Mouse (Mus musculus) common myeloid progenitor, adult 5-6 weeks (primary cell): ENCODE data around the gene Mepce. TPM values are rescaled to one million over a fixed set of nuclear protein-coding genes. Genes with fewer than 3 reads are reported as not detected.
"Not testable (repeated sequence)": the region's sequence is repeated elsewhere in the genome, so short reads cannot be mapped to it uniquely, and the experiment has no call there.

Source experiments
- ATAC-seq: replicated peaks from 2 replicates; pipeline ENCODE4 v1.8.0; 2016; ENCODE audit warnings: low read depth, mild to moderate bottlenecking, moderate TSS enrichment, inconsistent platforms; ENCODE audit not compliant: poor library complexity, severe bottlenecking
- total RNA-seq: library from RNA; stranded (forward); fragments of 200-1000, 187-1606 nt; gene quantifications from 2 replicates; pipeline ENCODE4 v1.2.3, GENCODE M21; 2017

Mepce gene
- total RNA-seq, 1 experiment from 2014 or later: 33.1 TPM

DNA sequence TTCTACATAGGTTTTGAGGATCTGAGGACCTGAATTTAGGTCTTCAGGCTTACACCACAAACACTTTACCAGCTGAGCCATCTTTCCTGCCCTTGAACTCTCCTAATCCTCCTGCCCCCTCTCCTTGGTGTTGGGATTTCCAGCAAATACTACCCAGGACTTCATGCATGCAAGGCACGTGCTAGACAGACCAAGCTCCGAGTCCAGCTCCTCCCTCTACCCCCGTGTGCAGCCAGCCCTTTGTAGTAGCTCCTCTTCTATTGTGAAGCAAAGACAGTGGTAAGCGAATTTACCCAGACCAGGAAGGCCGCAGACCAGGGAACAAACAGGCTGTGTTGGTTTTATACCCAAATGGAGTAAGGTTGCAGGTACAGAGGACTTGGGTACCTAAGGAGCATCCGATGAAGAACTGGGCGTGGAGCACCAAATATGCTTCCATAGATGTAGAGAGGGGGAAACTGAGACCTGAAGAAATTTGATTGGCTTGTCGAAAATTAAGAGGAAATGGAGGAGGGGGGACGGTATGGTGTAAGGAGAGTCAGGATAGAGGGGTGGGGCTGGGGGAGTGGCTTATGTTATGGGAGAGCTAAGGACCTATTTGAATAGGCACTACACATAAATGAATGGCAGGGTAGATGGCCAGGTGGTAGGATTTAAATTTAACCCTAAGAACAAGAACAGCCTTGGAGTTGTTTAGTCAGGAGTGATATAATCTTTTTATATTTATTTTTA, 22.7 kb downstream of the Mepce start:
- ATAC-seq: no peak

DNA sequence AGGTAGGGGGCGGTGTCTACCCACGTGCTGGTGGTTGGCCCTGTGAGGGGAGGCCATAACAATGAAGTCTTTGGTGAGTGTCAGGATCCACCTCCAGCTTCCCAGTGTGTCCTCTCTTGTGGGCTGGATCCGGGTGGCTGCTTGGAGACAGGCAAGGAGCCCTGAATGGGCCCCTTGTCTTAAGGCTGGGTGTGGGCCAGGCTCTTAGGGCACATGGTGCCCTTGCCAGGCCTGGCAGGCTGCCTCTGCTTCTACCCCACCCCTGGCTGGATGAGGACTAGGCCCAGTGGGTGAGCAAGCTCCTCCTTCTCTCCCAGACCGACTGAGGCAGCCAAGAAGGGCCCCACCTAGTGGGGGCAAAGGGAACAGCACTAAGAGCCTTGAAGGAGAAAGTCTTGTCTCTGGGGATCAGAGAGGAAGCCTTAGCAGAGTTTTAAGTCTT, 27.5 kb downstream of the Mepce start:
- ATAC-seq: peak; percentile 91

DNA sequence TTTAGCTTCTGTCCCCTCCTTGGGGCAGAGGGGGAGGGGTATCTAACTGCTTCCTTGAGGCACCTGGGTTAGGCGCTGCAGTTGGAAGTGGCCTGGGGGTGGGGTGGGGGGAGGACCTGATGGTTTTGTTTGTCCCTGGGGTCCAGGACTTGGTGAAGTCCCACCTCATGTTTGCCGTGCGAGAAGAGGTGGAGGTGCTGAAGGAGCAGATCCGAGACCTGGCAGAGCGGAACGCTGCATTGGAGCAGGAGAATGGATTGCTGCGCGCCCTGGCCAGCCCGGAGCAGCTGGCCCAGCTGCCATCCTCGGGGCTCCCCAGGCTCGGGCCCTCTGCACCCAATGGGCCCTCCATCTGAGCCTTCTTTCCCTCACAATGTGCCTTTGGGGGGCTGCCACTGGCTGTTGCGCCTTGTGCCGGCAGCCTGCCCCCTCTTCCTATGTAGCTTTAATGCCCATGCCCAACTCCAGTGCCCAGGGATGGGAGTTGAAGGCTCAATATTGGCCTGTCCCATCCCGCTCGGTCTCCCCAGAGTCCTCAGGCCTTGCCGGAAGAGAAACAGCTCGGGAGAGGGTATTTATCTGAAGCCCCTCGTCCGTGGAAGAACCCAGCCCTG, 28.4 kb downstream of the Mepce start:
- no peak for ATAC-seq

DNA sequence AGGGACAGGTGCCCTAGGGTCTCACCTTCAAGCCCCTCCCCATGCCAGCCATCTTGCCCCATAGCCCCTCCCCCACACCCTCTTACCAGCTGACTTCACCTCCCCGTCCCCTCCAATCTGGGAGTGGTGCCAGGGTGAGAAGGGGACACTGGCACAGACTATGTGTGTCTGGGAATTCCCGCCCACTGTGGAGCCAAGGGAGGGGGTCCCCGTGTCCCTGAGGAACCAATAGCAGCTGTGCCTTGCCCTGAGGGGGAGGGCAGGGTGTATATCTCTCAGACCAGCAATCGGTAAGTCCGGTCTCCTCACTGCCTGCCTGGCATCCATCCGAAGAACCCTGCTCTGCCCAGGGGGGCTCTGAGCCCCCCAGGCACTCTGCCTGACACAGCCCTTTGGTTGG, 29.6 kb downstream of the Mepce start:
- ATAC-seq: no peak

DNA sequence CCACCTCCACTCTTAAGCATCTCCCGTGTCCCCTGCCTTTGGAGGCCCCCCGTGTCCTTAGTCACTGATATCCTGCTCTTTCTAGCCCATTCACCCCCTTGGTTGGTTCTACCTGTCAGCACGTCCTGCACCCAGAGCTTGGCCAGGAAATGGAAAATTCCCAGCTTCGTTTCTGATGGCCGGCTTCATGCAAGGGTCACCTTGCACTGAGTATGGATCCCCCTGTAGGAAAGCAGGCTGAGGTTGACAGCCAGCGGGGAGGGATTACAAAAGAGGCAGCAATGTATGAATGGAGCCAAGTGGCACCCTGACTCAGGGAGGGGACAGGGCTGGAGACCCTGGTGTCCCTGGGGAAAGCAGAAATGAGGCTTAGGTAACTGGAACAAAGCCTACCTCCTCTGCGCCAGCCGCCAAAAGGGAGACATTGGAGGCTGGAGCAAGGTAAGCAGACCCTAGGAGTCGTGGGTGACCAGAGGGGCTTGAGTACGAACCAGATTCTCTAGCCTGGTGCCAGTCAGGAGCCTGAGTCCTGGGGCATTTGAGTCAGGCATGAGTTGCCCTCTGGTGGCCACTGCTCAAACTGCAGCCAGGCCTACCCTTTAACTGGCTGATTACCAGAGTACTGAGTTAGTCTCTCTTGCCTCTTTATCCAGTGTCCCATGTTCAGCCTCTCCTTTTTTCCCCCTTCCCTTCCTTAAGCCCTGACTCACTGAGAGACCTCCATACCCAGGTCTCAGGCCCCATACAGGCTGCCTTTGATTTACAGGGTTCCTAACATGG, 30.4 kb downstream of the Mepce start:
- ATAC-seq: peak; percentile 67

DNA sequence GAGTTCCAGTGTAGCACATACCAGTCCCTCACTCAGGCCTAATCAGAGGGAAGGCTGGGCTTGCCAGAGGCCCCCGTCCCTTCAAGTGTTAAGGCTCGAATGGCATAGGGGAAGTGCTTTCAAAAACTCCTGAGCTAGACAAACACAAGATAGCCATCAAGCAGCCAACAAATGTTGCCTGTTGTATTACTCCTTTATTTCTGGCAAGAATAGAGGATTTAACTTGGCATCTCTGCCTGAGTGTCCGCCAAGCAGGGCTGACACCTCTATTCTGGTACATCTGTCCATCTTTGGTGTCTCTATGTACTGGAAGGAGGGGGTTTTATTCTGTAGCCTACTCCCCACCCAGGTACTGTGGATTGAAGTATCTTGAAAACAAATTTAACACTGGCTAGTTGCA, 31.3 kb downstream of the Mepce start:
- ATAC-seq: no peak

DNA sequence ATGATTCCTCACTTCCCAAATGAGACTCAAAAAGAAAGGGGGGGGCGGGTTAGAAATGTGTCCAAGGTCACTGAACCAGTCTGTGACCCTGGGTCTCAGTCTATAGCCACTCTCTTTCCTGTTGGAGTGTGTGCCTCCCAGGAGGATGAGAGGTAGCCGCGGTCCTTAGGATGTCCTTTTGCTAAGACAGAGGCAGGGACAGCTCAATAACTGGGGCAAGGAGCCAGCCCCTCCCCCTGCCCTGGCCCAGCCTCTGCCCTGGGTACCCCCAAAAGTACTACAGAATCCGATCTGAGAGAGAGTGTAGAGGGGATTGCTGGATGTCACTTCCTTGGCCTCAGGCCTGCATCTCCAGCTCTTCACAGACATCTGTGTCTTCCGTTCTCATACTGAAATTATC, 32.0 kb downstream of the Mepce start:
- ATAC-seq: no peak

DNA sequence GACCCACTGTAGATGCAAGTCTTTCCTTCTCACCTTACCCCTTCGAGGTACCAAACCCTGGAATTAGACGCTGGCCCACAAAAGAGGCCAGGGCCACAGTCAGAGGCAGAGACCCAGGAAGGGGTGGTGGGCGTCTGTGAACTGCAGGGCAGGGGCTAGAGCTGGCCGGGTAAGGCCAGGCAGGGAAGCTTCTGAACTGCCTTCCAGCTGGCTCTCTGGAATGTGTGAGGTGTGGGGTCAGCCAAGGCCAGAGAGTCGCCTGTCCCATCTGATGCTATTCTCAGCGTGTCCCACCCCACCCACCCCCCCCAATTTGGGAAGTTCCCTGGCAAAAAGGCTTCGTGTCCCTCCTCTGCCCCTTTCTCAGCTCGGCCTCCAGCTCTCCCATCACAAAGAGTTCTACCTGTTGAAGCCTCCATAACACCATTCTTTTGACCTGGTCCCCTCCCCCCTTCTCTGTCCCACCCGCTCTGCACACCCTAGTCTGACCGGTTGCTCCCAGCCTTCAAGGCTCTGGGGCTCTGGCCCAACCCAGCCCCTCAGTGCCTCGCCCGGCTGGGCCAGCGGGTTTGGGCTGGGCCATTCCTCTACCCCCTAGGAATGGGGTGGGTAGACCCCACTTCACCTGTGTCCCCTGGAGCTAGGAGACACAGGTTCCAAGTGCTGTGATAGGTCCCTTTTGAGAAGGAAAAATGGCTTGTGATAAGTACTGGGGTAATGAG, 34.2 kb downstream of the Mepce start:
- no peak for ATAC-seq

DNA sequence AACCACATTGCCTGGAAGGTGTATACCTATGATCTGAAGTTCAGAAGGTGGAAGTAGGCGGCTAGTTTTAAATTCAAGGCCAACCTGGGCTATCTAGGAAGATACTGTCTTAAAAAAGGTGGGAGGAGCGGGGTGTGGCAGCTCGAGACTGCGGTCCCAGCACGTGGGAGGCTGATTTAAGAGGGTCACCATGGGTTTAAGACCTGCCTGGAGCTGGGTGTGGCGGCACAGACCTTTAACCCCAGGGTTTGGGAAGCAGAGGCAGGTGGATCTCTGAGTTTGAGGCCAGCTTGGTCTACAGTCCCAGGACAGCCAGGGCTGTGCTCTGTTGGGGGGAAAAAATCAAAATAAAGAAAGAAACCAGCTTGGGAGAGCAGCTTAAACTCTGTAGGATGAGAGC, 35.5 kb downstream of the Mepce start:
- no peak for ATAC-seq

DNA sequence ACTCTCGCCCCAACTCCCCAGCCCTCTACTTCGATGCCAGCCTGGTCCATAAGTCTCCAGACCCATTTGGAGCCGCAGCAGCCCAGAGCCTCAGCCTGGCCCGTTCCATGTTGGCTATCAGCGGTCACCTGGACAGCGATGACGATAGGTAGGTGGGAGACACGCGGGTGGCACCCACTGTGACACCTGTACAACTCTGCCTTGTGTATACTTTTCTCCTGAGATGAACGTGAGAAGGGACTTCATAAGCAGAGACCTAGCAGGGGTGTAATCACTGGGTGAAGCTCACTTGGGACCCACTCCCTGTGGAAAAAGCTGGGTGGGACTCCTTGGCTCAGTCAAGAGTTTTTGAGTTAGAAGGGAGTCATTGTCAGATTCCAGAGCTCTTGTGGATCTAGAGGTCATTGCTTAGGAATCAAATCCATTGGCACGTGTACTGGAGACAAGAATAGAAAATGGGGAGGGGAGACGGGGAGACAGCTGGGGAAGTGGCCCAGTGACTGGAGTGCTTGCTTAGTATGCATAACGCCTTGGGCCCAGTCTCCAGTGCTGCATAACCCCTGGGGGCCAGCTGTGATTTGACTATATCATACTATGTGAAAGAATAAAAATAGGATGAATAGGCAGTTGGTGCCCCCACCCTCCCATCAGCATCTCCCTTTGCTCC, 36.1 kb downstream of the Mepce start:
- no peak for ATAC-seq

DNA sequence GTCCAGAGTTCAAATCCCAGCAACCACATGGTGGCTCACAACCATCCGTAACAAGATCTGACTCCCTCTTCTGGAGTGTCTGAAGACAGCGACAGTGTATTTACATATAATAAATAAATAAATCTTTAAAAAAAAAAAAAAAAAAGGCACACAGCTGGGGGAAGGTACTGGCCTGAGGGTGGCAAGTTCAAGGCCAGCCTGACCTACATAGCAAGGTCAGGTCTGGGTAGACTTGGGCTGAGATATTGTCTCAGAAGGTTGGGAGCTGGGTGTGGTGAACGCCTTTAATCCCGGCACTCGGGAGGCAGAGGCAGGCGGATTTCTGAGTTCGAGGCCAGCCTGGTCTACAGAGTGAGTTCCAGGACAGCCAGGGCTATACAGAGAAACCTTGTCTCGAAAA, 37.2 kb downstream of the Mepce start:
- not testable (repeated sequence) for ATAC-seq

DNA sequence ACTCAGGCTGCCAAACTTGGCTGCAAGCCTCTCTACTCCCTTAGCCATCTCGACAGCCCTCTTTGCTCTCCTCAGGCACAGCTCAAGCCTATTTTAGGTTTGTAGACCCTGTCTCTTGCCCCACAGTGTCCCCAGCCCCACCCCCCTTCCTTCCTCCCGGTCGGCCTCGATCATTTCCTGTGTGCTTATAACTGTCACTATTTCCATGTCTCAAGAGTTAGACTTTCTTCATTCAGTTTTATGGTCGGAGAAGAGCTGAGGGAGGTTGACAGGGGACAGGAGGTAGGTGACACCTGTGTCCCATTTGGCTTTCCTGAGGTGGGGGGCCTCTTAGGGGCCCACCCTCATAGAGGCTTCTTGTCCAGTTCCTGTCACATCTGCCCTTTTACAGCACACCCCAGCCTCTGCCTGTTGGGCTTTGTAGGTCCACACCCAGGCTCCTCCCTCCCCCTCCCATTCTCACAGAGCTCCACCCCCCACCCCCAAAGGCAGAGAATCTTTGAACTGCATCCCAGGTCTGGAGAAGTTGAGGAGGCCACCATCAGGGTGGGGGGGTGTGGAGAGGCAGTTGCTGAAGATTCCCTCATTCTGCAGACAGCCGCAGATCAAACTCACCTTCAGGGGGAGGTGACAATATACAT, 38.1 kb downstream of the Mepce start:
- ATAC-seq: no peak

DNA sequence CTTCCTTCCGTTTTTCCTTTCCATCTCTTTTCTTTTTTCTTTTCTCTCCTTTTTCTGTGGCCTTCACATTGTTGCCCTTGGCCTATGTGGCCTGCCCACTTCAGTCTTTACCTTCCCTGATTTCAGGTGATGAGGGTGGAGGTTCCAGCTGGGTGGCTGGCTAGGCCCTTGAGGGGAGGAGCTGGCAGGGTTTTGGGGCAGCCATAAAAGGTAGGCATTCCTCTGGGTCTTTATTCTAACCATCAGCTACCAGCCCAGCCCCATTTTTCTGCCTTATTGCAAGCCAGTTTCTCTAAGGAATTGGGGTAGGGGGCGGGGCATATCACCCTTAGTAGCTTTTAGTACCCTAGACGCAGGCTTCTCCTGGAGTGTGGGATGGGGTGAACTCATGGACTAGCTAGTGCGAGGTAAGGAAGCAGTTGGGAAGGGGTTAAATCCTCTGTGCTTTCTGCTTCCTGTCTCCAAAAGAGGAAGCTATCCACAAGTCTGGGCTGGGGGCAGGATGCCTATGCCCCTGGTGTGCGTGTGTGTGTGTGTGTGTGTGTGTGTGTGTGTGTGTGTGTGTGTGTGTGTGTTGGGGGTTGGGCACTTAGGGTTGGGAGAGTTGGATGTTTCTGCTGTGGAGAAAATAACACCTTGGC, 39.2 kb downstream of the Mepce start:
- peak; percentile 29 for ATAC-seq

DNA sequence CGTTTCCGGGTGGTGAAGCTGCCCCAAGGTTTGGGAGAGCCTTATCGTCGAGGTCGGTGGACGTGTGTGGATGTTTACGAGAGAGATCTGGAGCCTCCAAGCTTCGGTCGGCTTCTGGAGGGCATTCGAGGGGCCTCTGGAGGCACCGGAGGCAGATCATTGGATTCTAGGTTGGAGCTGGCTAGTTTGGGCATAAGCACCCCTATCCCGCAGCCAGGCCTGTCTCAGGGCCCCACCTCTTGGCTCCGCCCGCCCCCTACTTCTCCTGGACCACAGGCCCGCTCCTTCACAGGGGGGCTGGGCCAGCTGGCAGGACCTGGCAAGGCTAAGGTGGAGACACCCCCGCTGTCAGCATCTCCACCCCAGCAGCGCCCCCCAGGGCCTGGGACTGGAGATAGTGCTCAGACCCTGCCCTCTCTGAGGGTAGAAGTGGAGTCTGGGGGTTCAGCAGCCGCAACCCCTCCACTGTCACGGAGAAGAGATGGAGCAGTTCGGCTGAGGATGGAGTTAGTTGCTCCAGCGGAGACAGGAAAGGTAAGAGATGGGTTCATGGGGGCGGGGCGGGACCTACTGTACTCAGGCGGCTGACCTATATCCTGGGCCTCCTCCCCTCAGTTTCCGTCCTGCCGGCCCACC, 40.0 kb downstream of the Mepce start:
- ATAC-seq: 0 out of 2 replicates have a peak, but pooled peaks have one; percentile 11

DNA sequence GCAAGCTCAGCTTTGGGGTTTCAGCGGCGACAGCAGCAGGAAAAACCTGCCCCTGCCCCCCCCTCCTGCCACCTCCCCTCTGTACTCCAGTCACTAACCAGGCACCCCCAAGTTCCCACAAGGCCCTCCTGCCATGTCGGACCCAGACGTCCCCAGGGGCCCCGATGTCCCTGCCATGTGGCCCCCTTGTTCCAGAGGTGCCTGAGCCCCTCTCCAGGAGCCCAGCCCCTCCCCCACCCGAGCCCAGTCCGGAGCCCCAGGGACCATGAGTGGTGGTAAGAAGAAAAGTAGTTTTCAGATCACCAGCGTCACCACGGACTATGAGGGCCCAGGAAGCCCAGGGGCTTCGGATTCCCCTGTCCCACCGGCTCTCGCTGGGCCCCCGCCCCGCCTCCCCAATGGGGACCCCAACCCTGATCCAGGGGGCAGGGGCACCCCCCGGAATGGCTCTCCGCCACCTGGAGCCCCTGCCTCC, 40.6 kb downstream of the Mepce start:
- ATAC-seq: no peak

DNA sequence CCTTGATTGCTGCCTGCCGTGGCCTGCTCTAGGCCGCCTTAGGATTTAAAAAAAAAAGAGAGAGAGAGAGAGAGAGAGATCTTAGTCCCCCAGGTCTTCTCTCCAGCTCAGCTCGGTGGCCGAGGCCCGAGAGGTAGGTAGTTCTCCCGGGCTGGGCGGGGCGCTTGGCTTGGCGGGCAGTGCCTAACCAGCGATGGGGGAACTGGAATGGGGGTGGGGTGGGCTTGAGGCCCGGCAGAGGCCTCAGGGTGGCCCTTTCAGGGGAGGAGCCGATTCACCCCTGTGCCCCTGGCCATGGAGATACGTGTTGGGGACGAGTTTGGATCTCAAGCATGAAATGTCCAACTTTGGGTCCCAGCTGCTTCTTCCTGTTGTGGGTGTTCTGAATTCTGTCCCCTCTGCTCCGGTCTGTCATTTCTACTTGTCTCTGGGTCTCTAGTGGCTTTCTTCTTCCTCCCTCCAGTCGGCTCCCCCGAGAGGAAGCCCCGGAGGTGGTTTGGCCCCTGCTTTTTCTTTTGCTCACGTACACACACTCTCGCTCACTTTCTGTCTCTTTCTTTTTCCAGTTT, 41.1 kb downstream of the Mepce start:
- peak; percentile 17 for ATAC-seq

DNA sequence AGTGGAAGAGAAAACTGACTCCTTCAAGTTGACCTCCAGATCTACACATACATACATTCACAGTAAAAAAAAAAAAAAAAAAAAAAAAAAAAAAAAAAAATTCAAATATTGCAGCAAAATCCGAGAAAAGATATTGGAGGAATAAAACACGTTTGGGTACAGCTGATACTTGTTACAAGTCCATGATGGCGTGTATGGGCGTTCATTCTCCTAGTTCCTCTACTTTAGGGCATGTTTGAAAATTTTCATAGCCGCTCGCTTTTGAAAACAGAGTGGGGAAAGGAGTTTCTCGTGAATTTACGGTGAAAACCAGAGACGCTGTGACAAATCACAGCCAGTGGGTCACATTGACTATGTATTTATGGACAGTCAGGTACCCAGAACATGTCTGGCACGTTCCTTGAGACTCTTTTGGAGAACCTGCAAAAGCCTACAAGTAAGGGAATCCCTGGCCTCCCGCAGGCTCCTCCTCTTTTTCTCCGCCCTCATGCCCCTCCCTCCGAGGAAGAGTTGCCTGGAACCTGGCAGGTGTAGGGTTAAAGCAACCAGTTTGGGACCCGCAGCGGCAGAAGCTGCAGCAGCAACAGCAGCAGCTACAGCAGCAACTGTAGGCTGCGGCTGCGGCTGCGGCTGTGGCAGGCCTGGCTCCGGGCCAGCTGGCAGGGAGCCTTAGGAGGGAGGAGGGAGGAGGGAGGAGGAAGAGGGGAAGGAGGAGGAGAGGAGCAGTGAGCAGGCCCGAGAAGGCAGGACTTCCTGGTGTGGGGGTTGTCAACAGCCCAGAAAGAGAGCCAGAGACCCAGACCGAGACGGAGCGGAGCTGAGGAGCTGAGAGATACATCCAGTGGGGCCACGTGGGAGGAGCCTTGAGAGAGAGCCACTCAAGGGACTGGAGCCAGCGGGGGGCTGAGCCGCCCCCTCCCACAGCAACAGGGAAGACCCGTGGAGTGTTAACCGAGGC, 42.0 kb downstream of the Mepce start, which contains the start of gene Tsc22d4:
Gene Tsc22d4, plus strand, starts transcription at position 517 of the 958 bp plus-strand sequence.
- ATAC-seq: peak; percentile 67
